Mouse (Mus musculus) myocyte (in vitro differentiated cells): ENCODE data around the gene Unc93b1. TPM values are rescaled to one million over a fixed set of nuclear protein-coding genes. Genes with fewer than 3 reads are reported as not detected.
A peak's percentile ranks its signal among the peaks of the same experiment; 100 is the strongest.

ENCODE experiments used
- H3K27me3 ChIP-seq: one replicate; pipeline ENCODE4 v1.6.1; 2011; ENCODE audit not compliant: control insufficient read depth, insufficient read depth, insufficient read length
- H3K36me3 ChIP-seq: one replicate; pipeline ENCODE4 v1.6.1; 2011; ENCODE audit not compliant: control insufficient read depth, insufficient read depth
- H3K4me2 ChIP-seq: one replicate; pipeline ENCODE4 v1.6.1; 2011; ENCODE audit warnings: low read depth, control low read depth
- H3K4me3 ChIP-seq: one replicate; pipeline ENCODE4 v1.5.1; 2011; ENCODE audit warnings: mild to moderate bottlenecking, control low read depth, moderate library complexity
- H3K79me2 ChIP-seq: one replicate; pipeline ENCODE4 v1.6.1; 2011; ENCODE audit not compliant: control insufficient read depth, insufficient read depth
- H3ac ChIP-seq: one replicate; pipeline ENCODE4 v1.6.1; 2011; ENCODE audit not compliant: control insufficient read depth, insufficient read length
- CEBPB ChIP-seq: IDR thresholded peaks from 2 replicates; pipeline ENCODE4 v1.6.1; 2011; ENCODE audit warnings: mild to moderate bottlenecking, moderate library complexity; ENCODE audit not compliant: poor library complexity, insufficient read depth, severe bottlenecking
- E2F4 ChIP-seq: IDR thresholded peaks from one replicate; pipeline ENCODE4 v1.6.1; 2011; ENCODE audit warnings: mild to moderate bottlenecking, control low read depth, moderate library complexity; ENCODE audit not compliant: insufficient read depth
- MAX ChIP-seq: IDR thresholded peaks from one replicate; pipeline ENCODE4 v1.6.1; 2011; ENCODE audit warnings: low read depth, mild to moderate bottlenecking, control low read depth
- MYOD1 ChIP-seq, 3 experiments: IDR thresholded peaks; one replicate each; pipeline ENCODE4 v1.6.1; 2011; ENCODE audit warnings: control low read depth in 2 of 3, low read depth in 2 of 3, mild to moderate bottlenecking in 2 of 3, moderate library complexity in 1 of 3; ENCODE audit not compliant: insufficient read length in 2 of 3, control insufficient read depth in 1 of 3
- MYOG ChIP-seq, 3 experiments: IDR thresholded peaks; one replicate each; pipeline ENCODE4 v1.6.1; 2011; ENCODE audit warnings: control low read depth in 2 of 3, low read depth in 2 of 3, mild to moderate bottlenecking in 2 of 3; ENCODE audit not compliant: insufficient read length in 2 of 3, control insufficient read depth in 1 of 3, insufficient read depth in 1 of 3
- POLR2A ChIP-seq: IDR thresholded peaks from one replicate; pipeline ENCODE4 v1.6.1; 2011; ENCODE audit warnings: low read depth, mild to moderate bottlenecking, control low read depth, moderate library complexity; ENCODE audit not compliant: insufficient read length
- POLR2AphosphoS2 ChIP-seq: IDR thresholded peaks from one replicate; pipeline ENCODE4 v1.6.1; 2011; ENCODE audit warnings: low read depth, control low read depth; ENCODE audit not compliant: insufficient read length
- REST ChIP-seq: IDR thresholded peaks from one replicate; pipeline ENCODE4 v1.6.1; 2011; ENCODE audit warnings: mild to moderate bottlenecking, control low read depth, moderate library complexity; ENCODE audit not compliant: insufficient read depth, insufficient read length
- SRF ChIP-seq: IDR thresholded peaks from one replicate; pipeline ENCODE4 v1.6.1; 2011; ENCODE audit warnings: low read depth; ENCODE audit not compliant: control insufficient read depth, insufficient read length
- TCF12 ChIP-seq: IDR thresholded peaks from one replicate; pipeline ENCODE4 v1.6.1; 2011; ENCODE audit warnings: mild to moderate bottlenecking, control low read depth; ENCODE audit not compliant: poor library complexity, insufficient read depth, severe bottlenecking
- TCF3 ChIP-seq: IDR thresholded peaks from one replicate; pipeline ENCODE4 v1.6.1; 2011; ENCODE audit warnings: low read depth, control low read depth; ENCODE audit not compliant: insufficient read length
- USF1 ChIP-seq: IDR thresholded peaks from one replicate; pipeline ENCODE4 v1.6.1; 2011; ENCODE audit warnings: low read depth, mild to moderate bottlenecking, control low read depth, moderate library complexity
- polyA plus RNA-seq: library from polyadenylated mRNA; unstranded; fragments of >200 nt; fragmentation: generic; extraction: Trizol; gene quantifications from one replicate; pipeline ENCODE4 v1.2.1, GENCODE M21; 2012; ENCODE audit warnings: missing spikeins

The Unc93b1 gene
- polyA plus RNA-seq, 1 experiment = 4.0 TPM

- Histone ChIP-seq H3ac (no peak overlapping the region), H3K36me3 (no peaks in the 10 kb centered on the region), H3K4me3 (peak overlapping the region; percentile 15), H3K79me2 (no peaks in the 10 kb centered on the region), H3K4me2 (peak overlapping the region; percentile 56), H3K27me3 (no peaks in the 10 kb centered on the region)
- TF ChIP-seq POLR2AphosphoS2 = no peak
- TF ChIP-seq REST = no peak
- no peak for TF ChIP-seq USF1
- TF ChIP-seq CEBPB = no peak
- no peak for TF ChIP-seq MYOG (IDR thresholded peaks at IDR 0.05; ENCODE audit: control insufficient read depth in 1 of 3, insufficient read depth in 1 of 3, insufficient read length in 2 of 3, low read depth in 2 of 3)
- TF ChIP-seq E2F4 = no peak
- TF ChIP-seq SRF = no peak
- TF ChIP-seq MAX = no peak
- no peak for TF ChIP-seq POLR2A
- TF ChIP-seq TCF12 = no peak
- TF ChIP-seq TCF3 = no peak
- TF ChIP-seq MYOD1 (IDR thresholded peaks at IDR 0.05; ENCODE audit: control insufficient read depth in 1 of 3, insufficient read length in 2 of 3, low read depth in 2 of 3) = no peak
These were observed 6.2 kb upstream of the Unc93b1 start for GRCm38 (mm10) chr19:3928779-3929178.

- Histone ChIP-seq H3K4me3 (peak within 1 kb of the TSS; percentile 15), H3K36me3 (no peaks in the 10 kb centered on the region), H3K79me2 (no peaks in the 10 kb centered on the region), H3K27me3 (no peaks in the 10 kb centered on the region), H3ac (no peak within 1 kb of the TSS), H3K4me2 (peak within 1 kb of the TSS; percentile 56)
- TF ChIP-seq MYOG (IDR thresholded peaks at IDR 0.05; ENCODE audit: control insufficient read depth in 1 of 3, insufficient read depth in 1 of 3, insufficient read length in 2 of 3, low read depth in 2 of 3) = peak in 1 of 3 experiments; percentile 51
- peak in 1 of 3 experiments; percentile 23 for TF ChIP-seq MYOD1 (IDR thresholded peaks at IDR 0.05; ENCODE audit: control insufficient read depth in 1 of 3, insufficient read length in 2 of 3, low read depth in 2 of 3)
- TF ChIP-seq POLR2AphosphoS2 = peak; percentile 29
- TF ChIP-seq E2F4 = no peak
- TF ChIP-seq TCF3 = no peak
These were observed 5.6 kb upstream of the Unc93b1 start, which contains the start of gene Aldh3b1 for GRCm38 (mm10) chr19:3929211-3929941. Aldh3b1 (minus strand) TSS chr19:3929808.

- peak overlapping the region; percentile 56 for H3K4me2 ChIP-seq
- TF ChIP-seq CEBPB (no peak), MYOD1 (IDR thresholded peaks at IDR 0.05; ENCODE audit: control insufficient read depth in 1 of 3, insufficient read length in 2 of 3, low read depth in 2 of 3) (peak in 2 of 3 experiments; percentile 55 to 75), E2F4 (no peak), MYOG (IDR thresholded peaks at IDR 0.05; ENCODE audit: control insufficient read depth in 1 of 3, insufficient read depth in 1 of 3, insufficient read length in 2 of 3, low read depth in 2 of 3) (peak in 1 of 3 experiments; percentile 58)
These were observed 4.5 kb upstream of the Unc93b1 start for GRCm38 (mm10) chr19:3930262-3931057.

GRCm38 (mm10) chr19:3931716-3932115 lies 3.3 kb upstream of the Unc93b1 start:
- H3K4me2 ChIP-seq = no peak overlapping the region
- no peak overlapping the region for H3K4me3 ChIP-seq
- no peaks in the 10 kb centered on the region for H3K27me3 ChIP-seq
- H3K79me2 ChIP-seq = no peaks in the 10 kb centered on the region
- no peak overlapping the region for H3ac ChIP-seq
- H3K36me3 ChIP-seq = no peaks in the 10 kb centered on the region
- TF ChIP-seq POLR2A = no peak
- TF ChIP-seq USF1 = no peak
- no peak for TF ChIP-seq CEBPB
- no peak for TF ChIP-seq MYOD1 (IDR thresholded peaks at IDR 0.05; ENCODE audit: control insufficient read depth in 1 of 3, insufficient read length in 2 of 3, low read depth in 2 of 3)
- no peak for TF ChIP-seq TCF3
- no peak for TF ChIP-seq REST
- no peak for TF ChIP-seq E2F4
- no peak for TF ChIP-seq MYOG (IDR thresholded peaks at IDR 0.05; ENCODE audit: control insufficient read depth in 1 of 3, insufficient read depth in 1 of 3, insufficient read length in 2 of 3, low read depth in 2 of 3)
- TF ChIP-seq TCF12 = no peak
- TF ChIP-seq SRF = no peak
- no peak for TF ChIP-seq POLR2AphosphoS2
- no peak for TF ChIP-seq MAX

More at GRCm38 (mm10) chr19:3930262-3931057, 4.5 kb upstream of the Unc93b1 start:
- no peaks in the 10 kb centered on the region for H3K36me3 ChIP-seq
- no peak overlapping the region for H3K4me3 ChIP-seq
- H3ac ChIP-seq = no peak overlapping the region
- H3K27me3 ChIP-seq = no peaks in the 10 kb centered on the region
- no peaks in the 10 kb centered on the region for H3K79me2 ChIP-seq
